Mouse (Mus musculus) cerebellum, adult (tissue): ENCODE results near the gene Astl.
"Not testable (repeated sequence)": the region's sequence is repeated elsewhere in the genome, so short reads cannot be mapped to it uniquely, and the experiment has no call there.

Experiments
- ATAC-seq: cut with Nextera tagmentation; 2 replicates; pipeline ENCODE4 v1.9.2; 2017; ENCODE audit warnings: mild to moderate bottlenecking, moderate library complexity, mixed read lengths; ENCODE audit not compliant: insufficient number of reproducible peaks, low FRiP score, low TSS enrichment

Gene Astl

GRCm38 (mm10) chr2:127338416-127338815 is at the start of gene Astl:
TSS of gene Astl (plus strand) at chr2:127338639.
- ATAC-seq, result no peak

- ATAC-seq, result no peak
Observed at GRCm38 (mm10) chr2:127292250-127292649, 46.2 kb upstream of the Astl start.

- no peak for ATAC-seq
Observed at GRCm38 (mm10) chr2:127297001-127297805, 41.2 kb upstream of the Astl start.

GRCm38 (mm10) chr2:127298056-127298455 is 40.4 kb upstream of the Astl start:
- ATAC-seq, result no peak

DNA sequence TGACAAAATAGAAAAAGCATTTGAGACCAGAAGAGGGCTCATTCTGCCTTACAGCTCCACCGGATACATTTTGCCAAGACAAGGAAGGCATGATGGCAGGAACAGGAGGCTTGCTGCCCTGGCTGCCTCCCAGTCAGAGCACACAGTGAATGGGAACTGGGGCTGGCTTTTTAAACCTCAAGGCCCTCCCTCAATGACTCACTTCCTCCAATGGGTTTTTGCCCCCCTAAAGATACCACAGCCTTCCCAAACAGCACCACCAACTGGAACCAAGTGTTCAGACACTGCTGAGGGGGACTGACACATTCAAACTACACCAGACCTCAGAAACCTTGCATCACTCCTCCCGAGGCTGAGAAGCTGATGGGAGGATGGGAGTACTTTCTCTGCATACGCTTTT is 37.7 kb upstream of the Astl start:
- no peak for ATAC-seq

DNA sequence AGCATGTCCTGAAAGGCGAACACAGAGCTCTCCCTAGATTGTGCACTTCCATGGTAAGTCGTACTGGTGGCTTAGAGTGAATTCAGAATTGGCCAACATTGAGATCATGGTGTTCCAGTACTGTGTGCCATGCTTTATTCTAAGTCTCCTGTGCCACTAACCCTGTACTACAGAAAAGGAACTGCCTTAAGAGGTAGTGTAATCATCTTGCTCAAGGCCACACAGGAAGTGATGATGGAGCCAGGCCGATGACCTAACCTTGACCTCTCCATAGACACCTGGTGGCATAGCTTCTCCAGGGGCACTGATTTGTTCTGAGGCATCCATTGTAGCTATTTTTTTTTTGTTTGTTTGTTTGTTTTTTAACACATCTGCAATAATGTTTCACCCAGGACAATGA is 36.6 kb upstream of the Astl start:
- ATAC-seq, result no peak

GRCm38 (mm10) chr2:127304192-127304591 is 34.2 kb upstream of the Astl start:
- ATAC-seq, result not testable (repeated sequence)

DNA sequence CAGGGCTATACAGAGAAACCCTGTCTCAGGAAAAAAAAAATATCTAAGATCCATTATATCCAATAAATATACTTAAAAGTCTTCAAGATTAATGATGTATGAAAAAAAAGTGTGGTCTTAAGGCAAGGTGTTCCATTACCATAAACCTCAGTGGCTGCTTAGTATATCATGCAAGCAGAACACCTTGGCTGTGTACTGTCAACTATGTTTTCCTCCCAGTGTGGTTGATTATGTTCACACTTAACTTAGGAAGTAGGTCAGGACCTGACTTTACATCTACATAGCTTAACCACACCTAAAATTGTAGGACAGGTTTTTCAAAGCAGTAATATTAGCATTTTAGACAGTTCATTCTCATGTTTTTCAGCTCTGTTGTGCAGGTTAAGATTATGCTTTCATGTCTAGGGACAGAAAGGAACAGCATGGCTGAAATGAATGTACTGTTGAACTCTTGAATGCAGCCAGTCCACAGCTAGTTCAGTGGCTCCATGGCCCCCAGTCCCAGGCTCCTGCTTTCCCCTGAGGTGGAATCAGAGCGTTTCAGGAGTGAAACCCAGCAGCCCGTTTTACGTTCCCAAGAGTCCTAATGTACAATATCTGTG is 33.7 kb upstream of the Astl start:
- no peak for ATAC-seq

GRCm38 (mm10) chr2:127306123-127306522 is 32.3 kb upstream of the Astl start:
- no peak for ATAC-seq

DNA sequence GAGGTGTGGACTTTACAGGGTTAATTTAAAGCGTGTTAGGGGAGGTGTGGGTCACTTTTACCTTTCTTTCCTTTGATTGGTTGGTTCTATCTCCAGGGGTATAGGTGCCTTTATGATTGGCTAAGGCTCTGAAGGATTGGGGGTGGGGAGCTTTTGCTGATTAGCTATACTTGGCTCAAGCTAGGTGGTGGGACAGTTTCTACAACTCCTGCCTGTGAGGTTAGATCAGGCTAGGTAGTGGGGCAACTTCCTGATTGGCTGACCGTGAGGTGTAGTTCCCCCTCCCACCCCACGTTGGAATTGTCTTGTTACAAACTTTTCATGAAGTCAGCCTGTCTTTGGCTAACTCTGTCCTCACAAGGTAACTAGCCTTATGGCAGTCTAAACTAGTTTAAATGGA is 31.3 kb upstream of the Astl start:
- ATAC-seq, result no peak

DNA sequence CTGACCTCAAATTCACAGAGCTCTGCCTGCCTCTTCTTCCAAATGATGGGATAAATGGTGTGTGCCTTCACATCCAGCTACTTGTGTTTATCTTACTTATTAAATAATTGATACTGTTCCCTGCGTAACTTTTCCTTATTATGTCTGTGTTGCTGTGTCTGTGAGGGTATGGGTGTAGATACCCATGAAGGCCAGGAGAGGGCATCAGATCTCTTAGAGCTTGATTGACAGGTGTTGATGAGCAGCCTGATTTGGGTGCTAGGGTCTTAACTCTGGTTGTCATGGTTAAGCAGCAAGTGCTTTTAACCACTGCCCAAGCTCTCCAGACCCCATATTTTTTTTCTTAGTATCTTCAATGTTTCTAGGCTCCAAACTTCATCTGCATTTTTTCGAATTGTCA is 29.8 kb upstream of the Astl start:
- ATAC-seq, result no peak

DNA sequence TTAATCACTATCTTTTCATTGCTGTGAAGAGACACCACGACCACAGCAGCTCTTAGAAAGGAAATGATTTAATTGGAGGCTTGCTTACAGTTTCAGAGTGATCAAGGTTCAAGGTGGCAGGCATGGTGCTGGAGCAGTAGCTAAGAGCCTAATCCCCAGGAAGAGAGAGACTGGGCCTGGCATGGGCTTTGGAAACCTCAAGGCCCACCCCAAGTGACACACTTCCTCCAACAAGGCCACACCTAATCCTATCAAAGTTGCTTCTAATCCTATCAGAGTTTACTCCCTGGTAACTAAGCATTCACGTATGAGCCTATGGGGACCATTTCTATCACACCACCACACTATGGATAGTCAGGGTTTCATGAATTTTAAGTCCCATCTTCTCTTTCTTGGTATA is 28.2 kb upstream of the Astl start:
- ATAC-seq, result no peak

- ATAC-seq, result no peak
Observed at GRCm38 (mm10) chr2:127310685-127311084, 27.8 kb upstream of the Astl start.

DNA sequence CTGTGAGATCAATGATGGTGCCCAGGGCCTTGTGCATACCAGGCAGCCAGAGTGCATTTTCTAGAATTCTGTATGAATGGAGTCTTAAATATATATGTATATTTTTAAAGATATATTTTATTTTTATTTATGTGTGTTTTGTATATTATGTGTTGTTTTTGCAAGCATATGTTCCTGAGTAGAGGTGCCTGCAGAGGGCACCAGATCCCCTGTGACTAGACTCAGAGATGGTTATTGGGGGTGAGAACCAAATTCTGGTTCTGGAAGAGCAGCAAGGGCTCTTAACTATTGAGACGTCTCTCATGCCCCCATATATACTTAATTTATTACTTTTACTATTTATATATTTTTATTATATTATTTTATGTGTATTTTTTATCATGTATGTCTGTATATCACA is 27.2 kb upstream of the Astl start:
- no peak for ATAC-seq

DNA sequence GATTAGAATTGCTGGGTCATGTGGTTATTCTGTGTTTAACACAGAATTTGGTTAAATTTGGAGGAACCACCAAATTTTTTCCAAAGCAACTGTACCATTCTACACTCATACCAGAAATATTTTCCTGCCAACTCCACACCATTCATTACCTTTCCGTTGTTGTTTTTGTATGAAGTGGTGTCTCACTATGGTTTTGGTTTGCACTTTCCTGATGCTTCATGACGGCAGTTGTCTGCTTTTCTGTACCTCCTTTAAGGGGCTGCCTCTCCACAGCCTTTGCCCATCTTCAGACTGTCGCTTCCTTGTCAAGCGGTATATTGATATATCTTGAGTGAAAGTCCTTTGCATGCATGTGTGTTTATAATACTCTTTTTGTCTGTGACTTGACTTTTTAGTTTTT is 25.6 kb upstream of the Astl start:
- no peak for ATAC-seq

DNA sequence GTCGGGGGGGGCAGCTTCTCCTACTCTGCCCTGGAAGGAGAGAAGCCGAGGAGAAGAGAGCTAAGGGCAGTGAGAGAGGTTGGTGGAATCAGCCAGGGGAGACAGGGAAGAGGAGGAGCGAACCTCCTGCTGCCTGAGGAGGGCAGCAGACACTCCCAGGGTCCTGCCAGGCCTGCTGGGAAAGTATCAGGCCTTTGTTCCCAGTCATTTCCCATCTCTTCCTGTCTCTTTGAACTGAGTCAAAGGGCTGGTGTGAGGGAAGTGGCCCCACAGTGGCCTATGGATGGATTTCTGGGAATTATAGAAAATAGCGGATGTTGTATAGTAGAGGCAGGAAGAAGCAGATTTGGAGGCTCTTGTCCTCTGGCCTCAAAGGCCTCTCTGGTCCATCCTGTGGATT is 24.6 kb upstream of the Astl start:
- no peak for ATAC-seq

DNA sequence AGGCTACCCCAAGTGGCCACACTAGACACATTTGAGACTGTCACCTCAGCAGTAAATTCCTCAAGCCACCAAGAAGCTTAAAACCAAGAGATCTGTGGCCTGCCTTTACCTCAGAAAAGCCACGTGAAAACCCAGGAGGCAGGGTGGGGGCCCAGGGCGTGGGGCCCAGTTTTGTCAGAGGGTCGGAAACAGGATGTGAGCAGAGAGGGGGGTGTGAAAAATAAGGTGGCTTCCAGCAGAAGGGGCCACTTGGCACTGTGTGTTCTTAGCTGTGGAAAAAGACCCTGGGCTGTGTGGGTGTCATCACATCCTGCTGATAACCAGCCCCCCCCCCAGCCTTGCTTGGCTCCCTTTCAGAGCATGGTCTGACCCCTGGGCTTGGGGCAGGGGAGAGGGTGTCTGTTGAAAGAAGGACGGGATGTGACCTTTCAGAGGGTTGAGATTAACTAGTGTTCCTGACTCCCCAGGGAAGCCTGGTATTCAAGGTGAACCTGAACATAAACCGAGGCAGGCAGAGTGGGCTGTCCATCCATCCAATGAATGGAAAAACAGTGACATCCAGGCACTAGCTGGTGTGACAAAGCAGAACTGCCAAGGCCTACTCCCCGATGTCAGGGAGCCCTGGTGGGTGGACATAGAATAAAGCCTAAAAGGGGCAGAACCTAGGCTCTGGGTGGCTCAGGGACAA is 23.8 kb upstream of the Astl start:
- no peak for ATAC-seq

- ATAC-seq, result no peak
Observed at GRCm38 (mm10) chr2:127315155-127315470, 23.3 kb upstream of the Astl start.

GRCm38 (mm10) chr2:127316431-127316830 is 22.0 kb upstream of the Astl start:
- no peak for ATAC-seq

DNA sequence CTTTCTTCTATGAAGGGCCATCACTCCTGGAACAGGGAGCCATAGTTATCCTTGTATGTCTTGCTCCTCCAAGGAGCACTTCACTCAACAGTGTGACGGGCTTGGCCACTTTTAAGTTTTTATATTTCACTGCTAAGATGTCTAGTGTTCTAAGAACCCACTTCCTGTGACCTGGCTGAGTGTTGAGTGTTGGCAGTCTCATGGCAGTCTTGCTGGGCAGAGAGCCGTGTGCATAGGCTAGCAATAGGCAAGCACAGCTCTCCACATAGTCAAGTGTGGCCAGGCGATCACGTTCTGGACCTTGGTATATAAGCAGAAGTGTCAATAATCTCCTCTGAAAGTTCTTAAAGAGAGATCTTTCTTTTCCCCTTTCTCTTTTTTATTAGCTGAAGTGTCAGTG is 20.3 kb upstream of the Astl start:
- ATAC-seq, result no peak

- ATAC-seq, result no peak
Observed at GRCm38 (mm10) chr2:127319071-127319470, 19.4 kb upstream of the Astl start.
